Mouse (Mus musculus) lung, adult 2 months (tissue): ENCODE measurements at regions not wholly inside any gene's neighbourhood (a gene's known extent, or its start where the extent isn't known, plus 50 kb on each side); places are given as distances from the start of the nearest gene placed in this dataset.

ENCODE experiments used
- DNase-seq: peaks from one replicate; pipeline ENCODE4 v3.0.0; 2022
- H3K4me1 ChIP-seq: fragments of 200-500 bp; 2 replicates; pipeline ENCODE4 v1.6.1; 2011; ENCODE audit warnings: low read length; ENCODE audit not compliant: control insufficient read depth, insufficient read depth
- H3K4me3 ChIP-seq: fragments of 200-500 bp; replicated peaks from 2 replicates; pipeline ENCODE3; 2011; ENCODE audit warnings: low read depth, mild to moderate bottlenecking, control low read depth, low read length; ENCODE audit errors: extremely low read depth
- CTCF ChIP-seq: fragments of 200-500 bp; IDR thresholded peaks from 2 replicates; pipeline ENCODE4 v1.5.1; 2011; ENCODE audit warnings: mild to moderate bottlenecking, low read length, control low read depth; ENCODE audit not compliant: insufficient read depth
- POLR2A ChIP-seq: fragments of 200-500 bp; IDR thresholded peaks from 2 replicates; pipeline ENCODE4 v1.6.1; 2011; ENCODE audit warnings: low read depth, mild to moderate bottlenecking, control low read depth, low read length, borderline replicate concordance; ENCODE audit errors: extremely low read depth
- WGBS: fragments of 180-500 bp; shearing (Covaris S2); methylation state at CpG from one replicate; pipeline ENCODE4 v1.1.7; 2018; 5-methylcytosine and 5-hydroxymethylcytosine counted together

DNA sequence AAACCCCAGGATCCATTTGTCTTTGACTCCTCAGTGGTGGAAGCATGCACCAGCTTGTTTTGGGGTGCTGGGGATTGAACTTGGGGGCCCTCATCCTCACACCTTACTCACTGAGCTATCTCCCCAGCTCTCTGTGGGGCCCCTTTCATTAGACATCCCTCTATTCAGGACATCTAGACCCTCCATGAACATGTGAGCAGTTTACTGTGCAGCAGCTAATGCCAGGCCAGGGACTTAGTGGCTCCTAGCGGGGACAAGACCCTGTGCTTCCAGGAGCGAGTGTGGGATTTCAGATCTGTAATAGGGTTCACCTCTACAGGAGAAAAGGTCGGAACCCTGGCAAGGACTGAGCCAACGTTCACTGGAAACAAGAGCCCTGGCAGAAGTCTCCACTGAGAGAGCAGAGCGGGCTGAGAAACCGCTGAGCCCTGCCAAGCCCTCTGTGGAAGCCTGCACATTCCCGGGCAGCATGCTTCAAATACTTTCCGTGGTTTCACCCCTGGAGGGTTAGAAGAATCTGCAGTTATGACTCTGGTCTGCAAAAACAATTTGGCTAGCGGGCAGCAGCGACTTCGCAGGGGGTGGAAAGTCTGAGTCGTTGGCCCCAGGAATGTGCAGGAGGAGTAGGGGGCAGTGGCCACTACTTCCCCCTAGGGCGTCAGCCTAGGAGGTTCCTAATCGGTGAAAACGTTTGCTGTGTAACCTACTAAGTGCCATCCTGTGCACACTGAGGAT, 125.6 kb downstream of the Smad6 start:
- DNase-seq, result peak; percentile 58
- WGBS, result 35% methylated on average over 15 of the region's 15 CpGs
- no peak for TF ChIP-seq CTCF
- no peak for TF ChIP-seq POLR2A
- H3K4me1 ChIP-seq, result peaks cover 4% of the 10 kb centered on the region
- no peak overlapping the region for H3K4me3 ChIP-seq

DNA sequence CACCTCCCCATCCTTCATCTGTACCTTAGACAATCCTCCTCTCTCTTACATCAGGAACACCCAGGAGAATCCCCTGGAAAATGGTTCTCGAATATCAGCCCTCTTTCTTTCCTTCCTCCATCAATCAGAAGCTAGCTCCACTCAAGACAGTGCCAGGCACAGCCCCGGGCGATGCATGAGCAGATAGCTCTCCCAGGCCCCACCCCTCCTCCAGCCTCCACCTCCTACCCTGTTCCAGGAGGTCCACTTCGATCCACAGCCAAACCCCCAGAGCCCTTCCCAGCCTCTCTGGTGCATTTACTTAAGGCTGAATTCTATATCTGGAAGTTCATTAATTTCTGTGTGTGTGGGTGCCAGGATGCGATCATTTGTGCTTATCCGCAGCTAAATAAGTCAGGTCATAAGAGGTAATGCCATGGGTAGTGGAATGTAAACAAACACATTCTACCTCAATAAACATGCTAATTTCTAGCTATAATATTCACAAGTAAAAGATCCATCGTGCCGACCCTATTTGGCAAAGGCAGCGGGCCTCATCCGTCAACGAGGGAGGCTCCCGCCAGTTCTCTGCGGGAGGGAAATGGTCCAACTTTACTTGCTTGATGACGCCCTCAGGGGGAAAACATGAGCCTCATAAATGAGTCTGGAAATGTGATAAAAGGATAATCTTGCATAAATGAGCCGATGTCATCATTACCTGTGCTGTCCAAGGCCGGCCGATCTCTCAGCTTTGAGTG, 129.5 kb downstream of the Smad6 start:
- 52% methylated on average over 17 of the region's 17 CpGs for WGBS
- Histone ChIP-seq H3K4me3 (no peak overlapping the region), H3K4me1 (peaks cover 4% of the 10 kb centered on the region)
- no peak for TF ChIP-seq POLR2A
- TF ChIP-seq CTCF, result no peak
- no peak for DNase-seq

DNA sequence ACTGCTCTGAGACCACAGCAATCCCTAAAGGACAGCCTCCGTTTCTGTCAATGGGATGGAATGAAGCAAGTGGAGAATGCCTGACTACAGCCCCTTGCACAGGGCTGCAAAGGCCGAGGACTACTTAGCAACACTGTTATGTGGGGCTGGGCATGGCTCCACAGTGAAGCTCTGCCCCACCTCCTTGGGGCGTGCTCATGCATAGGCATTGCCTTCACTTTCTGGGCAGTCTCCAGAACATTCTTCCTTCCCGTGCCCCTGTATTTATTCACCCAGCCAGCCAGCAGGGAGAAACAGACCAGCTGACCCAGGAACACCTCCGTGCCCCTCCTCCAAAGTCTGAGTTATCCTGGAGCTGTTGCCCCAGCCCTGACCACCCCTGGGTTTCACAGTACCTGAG, 131.1 kb downstream of the Smad6 start:
- Histone ChIP-seq H3K4me1 (no peaks in the 10 kb centered on the region), H3K4me3 (no peak overlapping the region)
- 34% methylated on average over 5 of the region's 5 CpGs for WGBS
- no peak for TF ChIP-seq POLR2A
- TF ChIP-seq CTCF, result no peak
- DNase-seq, result no peak

DNA sequence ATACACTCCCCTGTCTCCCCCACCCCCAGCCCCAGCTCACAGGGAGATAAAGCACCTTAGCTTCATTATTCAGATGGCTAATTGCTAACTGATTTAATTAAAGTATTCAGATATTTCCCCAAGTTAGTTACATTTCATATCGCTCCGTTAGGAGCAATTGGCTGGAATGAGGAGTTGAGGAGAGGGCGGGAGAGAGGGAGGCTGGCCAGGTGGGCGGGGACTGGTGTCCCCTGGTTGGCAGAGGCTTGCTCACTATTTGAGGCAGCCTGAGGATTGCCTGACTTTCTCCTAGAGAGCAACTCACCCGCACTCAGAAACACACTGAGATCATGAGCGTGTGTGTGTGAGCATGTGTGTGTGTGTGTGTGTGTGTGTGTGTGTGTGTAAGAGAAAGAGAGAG, 131.8 kb upstream of the Smad3 start:
- TF ChIP-seq CTCF (no peak), POLR2A (no peak)
- DNase-seq, result no peak
- H3K4me3 ChIP-seq, result no peak overlapping the region
- WGBS, result 59% methylated on average over 6 of the region's 6 CpGs
- H3K4me1 ChIP-seq, result no peaks in the 10 kb centered on the region

DNA sequence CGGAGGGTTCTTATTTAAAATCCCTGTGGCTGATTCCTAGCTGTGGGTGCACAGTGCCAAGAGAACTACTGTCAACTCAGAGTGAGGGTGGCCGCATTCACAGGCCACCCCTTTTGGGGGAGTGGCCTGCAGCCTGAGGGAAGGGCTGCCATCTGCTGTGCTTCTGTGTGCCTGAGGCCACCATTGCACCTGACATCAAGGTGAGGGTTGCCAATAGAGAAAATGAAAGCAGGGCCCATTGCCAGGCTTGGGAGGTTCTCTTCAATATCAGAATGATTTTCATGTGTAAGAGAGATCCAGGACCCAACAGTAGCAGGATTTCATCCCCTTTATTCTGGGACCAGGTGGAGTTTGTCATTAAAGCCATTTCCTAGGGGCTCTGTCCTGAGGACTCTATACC, 127.2 kb upstream of the Smad3 start:
- H3K4me3 ChIP-seq, result no peak overlapping the region
- no peaks in the 10 kb centered on the region for H3K4me1 ChIP-seq
- TF ChIP-seq CTCF (no peak), POLR2A (no peak)
- DNase-seq, result no peak
- WGBS, result 90% methylated on average over 2 of the region's 2 CpGs

DNA sequence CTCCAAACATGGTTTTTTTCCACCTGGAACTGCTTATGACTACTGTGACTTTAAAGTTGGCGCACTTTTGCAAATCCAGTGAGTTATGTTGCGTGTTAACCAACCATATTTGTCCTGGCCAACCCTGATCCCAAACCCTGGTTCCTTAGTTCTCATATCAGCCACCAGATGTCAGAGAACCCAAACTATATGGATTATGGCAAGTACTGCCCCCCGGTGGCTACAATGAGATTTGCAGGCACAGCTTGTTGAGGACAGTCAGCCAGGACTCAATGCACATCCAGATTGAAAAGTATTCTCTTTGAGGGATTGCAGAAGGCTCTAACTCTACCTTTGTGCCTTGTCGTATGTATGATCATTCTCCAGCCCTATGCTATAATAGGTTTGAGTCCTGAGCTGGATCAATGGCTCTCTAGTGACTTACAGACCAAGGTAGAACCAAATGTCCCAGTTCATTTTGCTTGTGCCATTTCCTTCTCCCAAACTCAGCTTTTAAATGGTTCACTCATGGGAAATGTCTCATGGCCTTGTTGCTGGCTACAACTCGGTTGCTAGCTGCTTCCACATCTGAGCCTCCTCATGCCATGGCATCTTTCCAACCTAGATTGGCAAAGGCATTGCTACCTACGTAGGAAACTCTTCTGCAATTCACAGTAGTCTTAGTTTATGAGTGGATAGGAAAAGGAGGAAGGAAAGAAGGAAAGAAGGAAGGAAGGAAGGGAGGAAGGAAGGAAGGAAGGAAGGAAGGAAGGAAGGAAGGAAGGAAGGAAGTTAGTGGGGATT, 126.1 kb upstream of the Smad3 start:
- no peak for DNase-seq
- TF ChIP-seq CTCF (peak; percentile 33; the same call in 1 of the 2 replicates), POLR2A (no peak)
- Histone ChIP-seq H3K4me1 (no peaks in the 10 kb centered on the region), H3K4me3 (no peak overlapping the region)
- 69% methylated on average over 6 of the region's 6 CpGs for WGBS

DNA sequence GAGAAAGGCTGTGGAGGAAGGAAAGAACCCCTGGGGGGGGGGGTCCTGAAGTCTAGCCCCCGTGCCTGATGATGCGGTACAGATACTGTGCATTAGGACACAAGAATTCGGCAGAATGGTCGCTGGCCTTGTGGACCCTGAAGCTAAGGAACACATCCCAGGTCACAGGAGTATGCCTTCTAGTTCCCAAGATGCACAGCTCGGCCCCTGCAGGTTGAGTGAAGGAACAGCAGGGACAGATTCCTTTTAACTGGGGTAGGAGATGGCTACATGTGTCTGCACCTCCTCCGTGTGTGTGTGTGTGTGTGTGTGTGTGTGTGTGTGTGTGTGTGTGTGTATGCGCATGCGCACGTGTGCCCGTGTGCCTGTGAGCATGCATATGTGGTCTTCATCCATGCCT, 123.9 kb upstream of the Smad3 start:
- no peak for TF ChIP-seq CTCF
- TF ChIP-seq POLR2A, result no peak
- no peak overlapping the region for H3K4me3 ChIP-seq
- DNase-seq, result no peak
- 78% methylated on average over 10 of the region's 10 CpGs for WGBS
- H3K4me1 ChIP-seq, result no peaks in the 10 kb centered on the region

DNA sequence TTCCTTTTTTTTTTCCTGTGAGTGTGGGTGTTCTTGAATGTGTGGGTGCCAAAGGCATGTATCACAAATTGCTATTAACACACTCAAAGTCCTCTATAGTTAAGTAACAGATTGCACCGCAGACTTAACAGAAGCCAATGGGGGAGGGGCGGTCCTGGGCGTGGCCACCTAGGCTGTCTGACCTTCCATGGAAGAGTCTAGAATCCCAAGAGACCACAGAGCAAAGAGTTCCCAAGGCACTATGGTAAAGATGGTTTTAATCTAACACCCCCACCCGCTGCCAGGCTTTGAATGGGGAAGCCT, 123.4 kb upstream of the Smad3 start:
- H3K4me3 ChIP-seq, result no peak overlapping the region
- WGBS, result 64% methylated on average over 4 of the region's 4 CpGs
- no peak for TF ChIP-seq CTCF
- no peak for TF ChIP-seq POLR2A
- no peaks in the 10 kb centered on the region for H3K4me1 ChIP-seq
- DNase-seq, result no peak

DNA sequence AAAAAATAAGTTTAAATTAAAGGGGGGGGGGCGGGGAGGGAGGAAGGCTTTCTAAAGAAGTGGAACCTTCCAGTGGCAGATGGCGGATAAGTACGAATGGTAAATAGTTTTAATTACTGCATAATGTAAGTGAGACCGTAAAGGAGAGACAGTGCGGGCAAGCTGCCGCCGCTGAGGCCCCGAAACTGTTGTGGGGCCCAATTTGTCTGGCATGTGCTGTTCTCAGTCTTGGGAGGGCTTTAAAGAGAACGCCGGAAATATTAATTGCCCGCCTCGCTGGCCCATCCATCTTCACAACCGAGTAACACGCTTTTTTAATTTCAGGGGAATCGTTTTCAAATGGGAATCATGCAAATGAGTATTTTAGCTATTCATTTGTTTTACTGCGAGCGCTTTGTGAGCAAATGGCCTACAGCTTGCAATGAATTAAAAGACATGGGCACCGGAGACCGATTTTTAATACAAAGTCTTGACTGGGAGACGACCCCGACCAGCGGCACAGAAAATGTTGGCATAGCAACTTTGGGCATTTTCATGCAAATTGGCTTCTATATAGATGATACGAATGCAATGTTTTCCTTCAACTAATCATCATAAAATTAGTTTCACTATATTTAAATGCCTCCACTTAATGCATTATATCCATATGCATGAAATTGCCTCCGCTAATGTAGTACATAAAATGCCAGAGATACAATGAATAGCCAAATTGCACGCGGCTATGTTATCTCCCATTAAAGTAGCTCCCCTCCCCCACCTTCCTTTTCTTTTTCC, 122.9 kb upstream of the Smad3 start:
- WGBS, result 37% methylated on average over 26 of the region's 26 CpGs
- Histone ChIP-seq H3K4me1 (no peaks in the 10 kb centered on the region), H3K4me3 (no peak overlapping the region)
- TF ChIP-seq CTCF, result no peak
- DNase-seq, result no peak
